Mouse (Mus musculus) thymus, postnatal 36 days (tissue): ENCODE data around the gene F8.
A peak's percentile ranks its signal among the peaks of the same experiment; 100 is the strongest.
"Not testable (repeated sequence)": the region's sequence is repeated elsewhere in the genome, so short reads cannot be mapped to it uniquely, and the experiment has no call there.

Source experiments
- DNase-seq, 2 experiments: peaks; one replicate each; pipeline ENCODE4 v3.0.0; 2022; ENCODE audit warnings: mixed read lengths in 2 of 2

Gene F8

DNA sequence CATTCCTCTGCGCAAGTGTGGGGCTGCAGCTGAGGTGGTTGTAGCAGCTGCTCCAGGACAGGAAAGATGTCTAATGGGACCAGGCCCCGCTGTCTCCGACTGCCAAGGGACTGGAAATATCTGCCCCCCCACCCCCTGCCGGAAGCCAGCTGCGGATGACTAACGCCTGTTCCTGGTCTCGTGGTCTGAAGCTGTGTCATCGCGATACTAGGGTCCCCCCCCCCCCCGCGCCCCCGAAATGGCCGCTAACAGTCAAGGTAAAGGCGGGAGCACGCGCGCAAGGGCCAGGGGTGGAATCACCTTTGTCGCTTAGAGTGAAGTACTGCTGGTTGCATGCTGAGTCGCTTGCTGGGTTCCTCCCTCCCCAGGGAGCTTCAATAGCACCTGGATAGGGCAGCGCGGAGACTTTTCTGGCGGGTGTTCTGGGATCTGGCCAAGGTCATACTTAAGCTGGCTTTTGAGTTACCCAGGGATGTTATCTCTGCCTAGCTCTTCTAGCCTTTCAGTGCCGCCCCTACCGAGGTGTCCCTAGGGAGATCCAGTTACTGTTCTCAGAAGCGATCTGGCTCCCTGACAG, at the start of gene F8, which contains the start of gene Fundc2:
F8 (minus strand) TSS at position 421 of the 577 bp plus-strand sequence.
Fundc2 (plus strand) TSS at position 205 of the 577 bp plus-strand sequence.
- peak; percentile 66 to 77 for DNase-seq

DNA sequence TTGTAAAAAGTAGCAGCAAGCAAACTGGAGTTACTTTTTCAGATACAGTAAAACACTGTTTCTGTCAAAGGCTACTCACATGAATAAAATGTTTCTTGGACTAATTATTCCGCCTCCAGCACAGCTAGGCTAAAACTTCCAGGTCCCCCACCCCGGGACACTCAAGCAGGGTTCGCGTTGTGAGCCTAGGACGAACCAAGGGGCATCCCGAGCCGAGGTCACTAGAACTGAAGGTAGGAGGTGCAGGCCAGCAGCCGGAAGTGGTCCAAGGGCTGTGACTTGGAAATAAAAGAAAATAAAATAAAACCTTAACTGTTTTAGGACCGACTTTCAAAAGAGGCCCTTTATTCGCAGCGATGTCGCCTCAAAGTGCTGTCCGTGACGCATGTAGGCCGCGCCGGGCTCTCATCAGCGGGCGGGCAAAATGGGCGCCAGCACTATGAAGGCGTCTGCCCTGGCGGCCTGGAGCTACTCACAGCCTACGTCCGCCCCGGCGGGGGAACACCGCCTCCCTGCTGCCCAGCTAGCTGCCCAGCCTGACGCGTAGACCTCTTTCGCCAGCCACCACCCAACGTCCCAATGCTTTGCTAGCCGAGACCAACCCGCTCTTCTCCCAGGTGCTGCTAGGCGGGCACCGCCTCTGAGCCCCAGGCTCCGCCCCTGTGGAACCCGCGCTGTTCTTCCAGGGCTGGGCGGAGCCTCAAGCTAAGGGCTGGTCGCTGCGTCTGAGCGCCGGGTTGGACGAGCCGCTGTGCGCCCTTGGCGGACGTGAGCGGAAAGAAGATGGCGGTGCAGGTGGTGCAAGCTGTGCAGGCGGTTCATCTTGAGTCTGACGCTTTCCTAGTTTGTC, 33.7 kb upstream of the F8 start, which contains the start of the genes Cmc4, Mtcp1 and Brcc3:
Cmc4 (minus strand) TSS at position 649 of the 850 bp plus-strand sequence.
Mtcp1 (minus strand) TSS at position 653 of the 850 bp plus-strand sequence.
Brcc3 (plus strand) TSS at position 693 of the 850 bp plus-strand sequence.
- peak; percentile 83 to 91 for DNase-seq

DNA sequence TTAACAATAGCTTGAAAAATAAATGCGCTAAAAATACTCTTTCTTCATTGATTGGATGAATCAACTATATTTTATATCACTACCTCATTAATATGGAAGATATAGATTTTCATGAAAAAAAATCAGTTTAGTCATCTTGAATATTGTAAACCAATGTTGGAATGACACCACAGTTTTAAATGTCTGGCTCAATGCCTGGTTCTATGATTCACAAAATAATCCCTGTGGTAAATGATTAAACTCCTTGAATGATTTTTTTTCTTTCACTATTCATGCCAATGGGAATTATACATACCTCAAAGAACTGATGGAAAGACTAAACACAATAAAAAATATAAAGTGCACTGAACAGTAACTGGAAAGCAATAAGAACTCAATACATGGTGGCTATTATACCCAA, 27.3 kb upstream of the F8 start:
- DNase-seq, result no peak

DNA sequence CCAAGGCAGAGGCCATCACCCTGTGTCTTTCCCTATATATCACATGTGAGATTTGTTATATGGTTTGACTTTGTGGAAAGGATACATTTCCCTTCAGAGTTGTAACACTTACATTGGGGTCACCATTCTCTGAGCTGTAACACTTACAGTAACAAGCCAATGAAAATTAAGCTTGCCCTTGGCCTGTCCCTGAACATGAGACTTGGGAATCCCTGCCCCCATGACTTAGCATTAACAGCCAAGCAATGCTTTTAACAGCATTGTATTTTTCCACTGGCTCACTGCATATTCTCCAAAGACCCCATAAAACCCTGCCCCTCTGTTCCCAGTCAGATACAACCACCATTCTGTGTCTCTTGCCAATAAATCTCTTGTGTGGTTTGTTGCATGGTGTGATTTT, 20.9 kb upstream of the F8 start:
- DNase-seq, result no peak

DNA sequence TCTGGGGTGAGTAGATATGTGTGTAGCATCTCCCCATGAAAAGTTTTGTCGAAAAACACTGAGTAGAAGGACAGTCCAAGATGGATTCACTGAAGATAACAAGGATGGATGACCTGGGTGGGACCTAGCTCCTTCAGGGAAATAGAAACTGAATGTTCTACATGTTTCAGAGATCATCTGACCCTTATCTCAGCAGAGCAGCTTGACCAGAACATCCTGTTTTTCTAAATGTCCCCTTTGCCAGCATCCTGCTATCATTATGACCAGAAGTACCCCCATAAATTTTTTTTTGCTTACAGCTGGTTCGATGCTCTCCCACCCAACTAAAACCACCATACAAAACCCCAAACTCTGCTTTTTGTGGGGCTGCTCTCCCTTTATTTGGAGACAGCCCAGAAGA, 20.3 kb upstream of the F8 start:
- DNase-seq, result no peak

DNA sequence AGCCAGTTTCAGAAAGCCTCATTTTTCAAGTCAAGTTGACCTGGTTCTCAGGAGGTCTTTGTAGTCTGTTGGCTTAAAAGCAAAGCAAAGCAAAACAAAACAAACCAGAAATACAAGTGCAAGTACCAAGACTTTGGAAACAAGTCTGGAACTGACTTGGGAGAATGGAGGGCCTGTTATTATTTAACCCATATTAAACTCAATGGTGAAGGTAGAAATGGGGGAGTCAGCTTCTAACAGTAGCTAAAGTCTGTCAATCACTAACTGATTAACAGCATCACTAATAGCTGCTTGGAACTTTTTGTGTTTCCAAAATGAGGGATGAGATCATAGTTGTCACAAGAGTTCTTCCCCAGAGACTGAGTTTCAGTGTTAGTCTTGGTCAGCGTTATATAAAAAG, 17.1 kb upstream of the F8 start:
- DNase-seq, result no peak

DNA sequence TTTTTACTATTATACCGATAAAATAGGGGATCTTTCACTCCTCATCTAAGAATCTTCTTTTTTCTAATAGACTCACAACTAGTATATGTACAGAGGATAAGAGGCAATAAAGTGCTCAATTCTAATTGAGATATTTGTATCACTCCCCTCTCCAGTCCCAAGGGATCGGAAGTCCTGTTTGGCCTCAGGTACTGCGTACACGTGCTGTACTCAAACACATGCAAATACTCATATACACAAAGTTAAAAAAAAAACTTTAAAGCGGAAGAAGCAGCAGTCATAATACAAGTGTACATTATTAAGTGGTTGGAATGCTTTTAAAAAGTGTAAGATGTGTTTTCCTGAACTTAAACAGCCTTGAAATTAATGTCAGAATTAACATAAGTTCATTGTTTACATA, 716 bp downstream of the F8 start:
- no peak for DNase-seq

DNA sequence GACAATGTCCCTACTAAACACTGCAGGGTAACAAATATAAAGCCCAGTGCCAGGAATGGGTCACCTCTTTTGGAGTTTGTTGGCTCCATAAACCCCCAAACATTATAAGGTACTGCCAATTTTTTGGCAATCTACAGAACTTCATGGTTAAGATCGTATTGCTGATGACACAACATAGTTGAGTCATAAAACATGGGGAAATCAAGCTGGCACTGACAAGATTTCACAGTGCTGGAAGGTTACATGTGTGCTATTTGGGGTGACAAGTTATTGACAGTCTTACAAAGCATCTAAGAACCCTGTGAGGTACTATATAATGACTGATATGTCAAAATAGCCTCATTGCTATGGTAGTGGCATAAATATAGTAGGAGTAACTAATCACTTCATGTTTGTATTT, 1.2 kb downstream of the F8 start:
- DNase-seq, result no peak

DNA sequence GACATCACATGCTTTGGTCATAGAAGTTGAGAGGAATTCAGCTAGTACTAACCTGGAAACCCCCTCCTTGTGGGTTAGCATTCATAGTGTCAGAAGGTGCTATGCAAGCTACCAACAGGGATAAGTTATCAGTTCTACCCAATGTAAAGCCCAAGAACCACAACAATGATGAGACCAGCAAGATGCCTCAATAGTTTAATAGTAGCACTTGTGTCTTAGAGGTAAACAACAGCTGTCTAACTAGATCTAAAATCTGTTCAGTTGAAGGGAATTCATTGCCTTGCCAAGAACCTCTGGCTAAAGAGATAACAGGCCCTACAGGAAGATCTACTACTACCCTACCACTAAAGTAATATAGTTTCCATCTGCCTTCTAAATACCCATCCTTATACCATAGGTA, 5.6 kb downstream of the F8 start:
- DNase-seq, result no peak

DNA sequence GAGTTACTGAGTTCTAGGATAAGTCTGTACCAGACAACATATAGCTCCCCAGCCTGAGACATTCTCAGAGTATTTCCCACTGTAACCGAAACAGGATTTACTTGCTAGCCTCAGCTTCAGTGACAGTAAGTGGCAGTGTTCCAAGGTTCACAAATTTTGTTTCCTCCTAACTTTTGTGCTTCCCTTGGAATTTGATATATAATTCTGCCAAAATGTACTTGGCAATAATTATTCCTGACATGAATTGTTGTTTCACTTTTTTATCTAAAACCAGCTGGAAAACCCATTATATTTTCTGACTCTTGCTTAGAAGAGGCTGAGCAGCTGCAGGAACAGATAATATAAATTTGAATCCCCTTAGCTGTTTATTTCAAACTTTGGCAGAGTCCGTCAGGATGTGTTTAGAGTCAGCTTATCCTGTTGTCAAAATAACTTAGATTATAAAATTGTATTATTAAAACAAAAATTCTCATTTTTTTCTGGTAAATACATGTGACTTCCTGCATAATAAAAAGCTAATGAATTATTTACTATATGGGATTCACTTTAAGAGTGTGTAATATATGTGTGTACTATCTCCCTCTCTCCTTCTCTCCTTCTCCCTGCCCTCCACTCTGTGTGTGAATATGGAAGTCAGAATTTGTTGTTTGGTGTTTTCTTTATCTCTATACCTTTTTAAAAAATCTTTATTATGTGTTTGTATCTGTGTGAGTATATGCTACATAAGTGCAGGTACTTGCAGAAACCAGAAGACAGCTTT, 9.6 kb downstream of the F8 start:
- no peak for DNase-seq

DNA sequence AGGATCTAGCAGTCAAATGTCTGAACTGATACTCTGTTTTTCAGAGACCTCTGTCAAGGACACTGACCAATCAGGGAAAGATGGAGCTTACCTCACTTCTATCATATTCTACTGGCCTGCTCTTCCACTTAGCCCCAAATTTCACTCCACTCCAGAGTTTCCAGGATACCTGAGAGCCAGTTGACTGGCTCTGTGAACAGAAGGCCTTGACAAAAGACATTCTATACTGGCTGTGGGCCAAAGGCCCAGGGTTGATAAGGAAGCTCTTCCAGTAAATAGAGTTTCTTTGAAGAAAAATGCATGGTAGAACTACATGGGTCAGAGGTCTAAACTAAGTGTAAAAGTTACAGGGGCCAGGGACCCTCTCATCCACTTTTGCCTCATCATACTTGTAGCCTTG, 12.2 kb downstream of the F8 start:
- no peak for DNase-seq

DNA sequence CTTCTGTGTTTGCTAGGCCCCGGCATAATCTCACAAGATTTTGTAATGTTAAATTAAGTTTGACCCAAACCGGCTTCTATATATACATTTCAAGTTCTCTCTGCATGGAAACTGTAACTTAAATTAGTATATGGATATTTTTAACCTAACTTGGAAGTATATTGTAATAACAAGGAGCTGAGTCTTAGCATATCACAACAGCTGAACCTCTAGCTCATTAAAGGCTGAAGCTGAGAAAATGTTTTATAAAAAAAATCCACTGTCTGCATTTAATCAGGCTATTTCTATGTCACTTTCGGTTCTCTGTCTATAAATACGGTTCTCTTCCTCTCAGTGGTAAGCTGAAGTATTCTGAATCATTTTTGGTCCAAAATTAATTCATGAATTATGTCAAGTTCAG, 58.9 kb downstream of the F8 start:
- no peak for DNase-seq

DNA sequence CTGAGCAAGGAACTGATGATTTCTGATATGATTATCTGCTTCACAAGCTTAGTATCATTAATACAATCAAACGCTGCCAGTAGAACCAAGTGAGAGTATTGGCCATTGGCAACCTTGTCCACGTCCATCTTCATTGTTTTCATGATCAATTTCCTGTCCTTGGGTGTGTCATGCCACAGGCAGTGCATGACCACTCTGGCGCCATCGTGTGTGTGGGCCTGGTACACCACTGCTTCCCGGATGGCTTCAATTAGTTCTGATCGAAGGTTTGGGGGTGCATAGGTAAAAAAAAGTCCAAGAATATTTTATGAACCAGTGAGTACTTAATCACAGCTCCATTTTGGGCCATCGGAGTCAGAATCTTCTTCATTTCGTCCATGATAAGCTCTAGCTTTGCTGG, 110.7 kb downstream of the F8 start:
- peak; percentile 1 to 8 for DNase-seq

DNA sequence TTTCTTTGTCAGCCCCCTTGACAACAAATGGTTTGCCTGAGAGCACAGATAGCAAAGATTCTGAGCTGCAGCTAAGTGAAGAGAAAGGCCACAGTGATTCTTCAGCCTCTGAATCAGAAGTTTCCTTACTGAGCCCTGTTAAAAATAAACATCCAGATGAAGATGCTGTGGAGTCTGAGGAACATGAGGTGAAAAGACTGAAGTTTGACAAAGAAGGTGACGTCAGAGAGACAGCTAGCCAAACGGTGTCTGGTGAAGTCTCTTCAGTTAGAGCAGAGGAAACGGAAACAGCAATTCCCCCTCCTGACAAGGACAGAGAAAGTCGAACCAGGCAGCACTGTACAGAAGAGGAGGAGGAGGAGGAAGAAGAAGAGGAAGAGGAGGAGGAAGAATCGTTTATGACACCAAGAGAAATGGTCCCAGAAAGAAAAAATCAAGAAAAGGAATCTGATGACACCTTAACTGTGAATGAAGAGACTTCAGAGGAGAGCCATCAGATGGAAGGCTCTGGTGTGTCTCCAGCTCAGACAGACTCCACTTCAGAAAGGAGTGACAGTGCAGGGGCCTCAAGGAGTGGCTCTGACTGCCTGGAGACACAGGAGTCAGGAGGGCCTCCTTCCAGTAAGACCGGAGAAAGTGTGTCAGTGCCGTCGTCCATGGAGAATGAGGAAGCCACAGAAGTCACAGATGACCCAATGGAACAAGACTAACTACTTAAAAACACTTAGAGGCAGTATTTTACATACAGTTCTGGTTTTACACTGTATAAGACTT, 148.6 kb downstream of the F8 start:
- not testable (repeated sequence) for DNase-seq

DNA sequence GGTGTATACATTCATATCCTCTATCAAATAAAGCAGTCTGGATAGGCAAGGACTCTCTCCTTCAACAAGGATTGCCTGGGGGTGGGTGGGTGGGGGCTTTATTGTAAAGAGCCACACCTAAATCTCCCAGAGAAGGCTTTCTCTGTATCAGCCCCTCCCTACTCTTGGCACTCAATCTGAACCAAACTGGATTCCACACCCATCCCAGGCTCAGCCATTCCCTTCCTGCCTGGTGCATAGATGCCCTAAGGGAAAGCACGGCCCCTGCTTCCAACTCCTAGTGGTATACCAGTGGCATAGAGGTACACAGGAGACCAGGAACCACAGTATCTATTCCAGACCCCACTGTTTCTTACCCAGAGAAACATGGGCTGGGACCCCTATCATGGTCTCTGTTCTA, 151.0 kb downstream of the F8 start:
- DNase-seq, result no peak

DNA sequence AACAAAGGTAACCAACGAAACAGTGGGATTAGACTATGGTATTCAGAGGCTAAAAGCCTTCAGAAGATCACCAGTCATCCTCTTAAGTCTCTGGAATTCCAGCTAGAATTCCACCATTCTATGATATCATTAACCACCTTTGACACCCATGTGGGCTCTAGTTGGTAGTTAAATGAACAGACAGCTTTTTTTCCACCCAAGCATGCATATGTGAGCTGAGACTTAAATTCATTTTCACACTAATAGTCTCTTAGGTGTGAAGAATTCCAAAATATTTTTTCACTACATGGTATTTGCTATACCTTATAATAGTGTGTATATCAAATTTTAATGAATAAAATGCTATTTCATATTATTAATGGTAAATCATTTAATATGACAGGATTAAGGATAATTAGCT, 218.7 kb downstream of the F8 start, which contains the start of gene Smim9:
Smim9 (minus strand) TSS at position 101 of the 400 bp plus-strand sequence.
- DNase-seq, result no peak

DNA sequence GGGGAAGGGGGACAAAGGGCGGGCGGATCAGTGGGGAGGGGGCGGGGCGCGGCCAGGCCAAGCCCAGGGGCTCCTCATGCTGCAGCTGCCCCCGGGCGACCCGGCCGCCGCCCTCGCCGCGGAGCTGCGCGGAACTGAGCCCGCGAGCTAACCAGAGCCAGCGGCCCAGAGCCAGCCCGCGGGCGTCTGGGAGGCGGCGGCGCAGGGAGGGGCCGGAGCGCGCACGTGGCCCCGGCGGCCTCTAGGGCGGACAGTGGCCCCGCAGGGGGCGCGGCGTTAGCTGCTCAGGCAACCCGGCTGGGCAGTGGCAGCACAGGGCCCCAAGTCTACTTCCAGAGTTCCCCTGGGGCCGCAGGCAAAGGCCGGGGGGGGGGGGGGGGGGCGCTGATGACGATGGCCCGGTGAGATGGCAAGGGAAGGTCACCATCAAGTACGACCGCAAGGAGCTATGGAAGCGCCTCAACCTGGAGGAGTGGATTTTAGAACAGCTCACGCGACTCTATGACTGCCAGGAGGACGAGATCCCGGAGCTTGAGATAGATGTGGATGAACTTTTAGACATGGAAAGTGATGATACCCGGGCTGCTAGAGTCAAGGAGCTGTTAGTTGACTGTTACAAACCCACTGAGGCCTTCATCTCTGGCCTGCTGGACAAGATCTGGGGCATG, 226.7 kb downstream of the F8 start:
- peak; percentile 22 to 46 for DNase-seq

DNA sequence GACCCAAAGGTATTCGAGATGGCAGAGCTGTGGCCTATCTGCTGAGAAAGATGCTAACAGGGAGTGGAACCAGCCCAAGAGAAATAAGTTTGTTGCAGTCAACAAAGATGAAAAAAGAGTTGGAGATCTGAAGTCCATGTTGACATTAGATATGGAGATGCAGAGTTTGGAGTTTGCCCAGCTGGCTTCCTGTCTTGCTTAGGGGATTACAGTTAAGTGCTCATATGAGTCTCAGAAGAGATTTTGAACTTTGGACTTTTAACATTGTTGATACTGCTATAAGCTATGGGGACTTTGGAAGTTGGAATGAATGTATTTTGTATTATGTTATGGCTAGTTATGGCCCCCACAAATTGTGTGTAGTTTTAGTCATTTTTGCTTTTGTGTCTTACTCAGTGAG, 230.2 kb downstream of the F8 start:
- DNase-seq, result no peak

DNA sequence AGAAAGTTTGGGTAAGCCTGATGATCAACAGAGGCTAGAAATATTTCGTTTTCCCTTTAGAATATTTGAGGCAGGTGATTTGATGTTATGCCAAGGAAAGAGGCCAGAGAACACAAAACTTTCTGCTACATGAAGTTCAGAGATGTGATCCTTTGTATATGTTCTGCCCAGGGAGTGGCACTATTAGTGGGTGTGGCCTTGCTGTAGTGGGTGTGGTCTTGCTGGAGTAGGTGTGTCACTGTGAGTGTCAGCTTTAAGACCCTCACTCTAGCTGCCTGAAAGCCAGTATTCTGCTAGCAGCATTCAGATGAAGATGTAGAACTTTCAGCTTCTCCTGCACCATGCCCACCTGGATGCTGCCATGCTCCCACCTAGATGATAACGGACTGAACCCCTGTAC, 232.1 kb downstream of the F8 start:
- DNase-seq, result no peak

DNA sequence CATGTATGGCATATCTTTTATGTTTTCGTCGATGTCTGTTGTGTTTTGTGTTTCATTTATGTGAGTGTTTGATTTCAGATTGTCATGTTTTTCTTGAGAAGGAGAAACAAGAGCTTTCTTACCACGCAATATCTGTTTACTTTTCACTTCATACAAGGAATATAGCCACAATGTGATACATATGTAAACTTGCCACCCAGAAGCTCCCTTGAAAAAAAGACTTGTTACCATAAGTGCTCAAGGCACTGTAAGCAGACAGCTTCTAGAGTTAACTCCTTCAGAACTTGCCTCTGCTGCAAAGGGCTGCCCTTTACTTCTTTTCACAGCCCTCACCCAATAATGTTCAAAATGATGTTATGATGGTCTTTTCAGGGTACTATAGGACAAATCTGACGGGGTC, 234.0 kb downstream of the F8 start:
- no peak for DNase-seq

DNA sequence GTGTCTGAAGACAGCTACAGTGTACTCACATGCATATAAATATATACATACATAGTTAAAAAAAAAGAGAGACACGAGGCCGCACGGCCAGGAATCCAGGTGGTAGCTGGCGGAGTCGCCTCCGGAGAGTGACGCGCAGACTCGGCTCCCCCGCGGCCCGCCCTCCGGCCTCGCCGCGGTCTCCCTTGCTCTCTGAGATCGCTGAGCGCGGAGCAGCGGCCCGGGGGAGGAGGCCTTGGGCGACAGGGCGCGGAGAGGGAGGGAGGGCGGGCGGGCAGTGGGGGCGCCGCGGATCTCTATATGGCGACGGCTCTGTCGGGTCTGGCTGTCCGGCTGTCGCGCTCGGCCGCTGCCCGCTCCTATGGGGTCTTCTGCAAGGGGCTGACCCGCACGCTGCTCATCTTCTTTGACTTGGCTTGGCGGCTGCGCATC, 239.3 kb downstream of the F8 start:
- DNase-seq, result peak; percentile 26 to 46

DNA sequence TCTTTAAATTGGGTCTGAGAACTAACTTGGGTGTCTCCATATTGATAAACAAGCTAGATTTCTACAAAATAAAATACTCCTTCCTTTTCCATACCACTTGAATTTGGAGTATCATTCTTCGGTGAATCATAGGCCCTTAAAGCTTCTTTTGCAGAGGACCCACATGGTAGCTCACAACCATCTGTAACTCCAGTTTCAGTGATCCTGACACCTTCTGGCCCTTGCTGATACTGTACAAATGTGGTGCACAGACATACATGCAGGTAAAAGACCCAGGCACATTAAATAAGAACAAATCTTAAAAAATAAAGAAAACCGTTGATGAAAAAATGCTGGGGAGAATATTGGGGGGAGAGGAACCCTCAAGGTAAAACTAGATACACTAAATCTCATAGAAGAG, 244.2 kb downstream of the F8 start:
- no peak for DNase-seq
